Comparison of ENCODE assay signal across 15 mouse cellular contexts in genomic region chr14:78650379-78651095, GRCm38 (mm10).
DNase-seq lines count a peak whose midpoint lies in the region; ATAC-seq lines count a peak whose summit lies in the region.
"Had no signal": no experiment of that assay in that cellular context is flagged by ENCODE, and none has a peak within 500 bp of the region (broad histone marks: within the 10 kb centered on the region; RNA-seq: fewer than 3 reads in every experiment).

No protein-coding gene starts in this region.

- no peaks in the 10 kb centered on the region for H3K4me1 ChIP-seq in hindbrain, embryonic 13.5 days (replicated peaks)
- no peaks in the 10 kb centered on the region for H3K4me1 ChIP-seq in hindbrain, embryonic 11.5 days (replicated peaks; ENCODE audit: control insufficient read depth, insufficient read depth, low read length)
- H3K4me1 ChIP-seq in intestine, embryonic 15.5 days (replicated peaks): peaks cover 6% of the 10 kb centered on the region; the same call in 1 of the 2 replicates

- H3K27me3 ChIP-seq in hindbrain, embryonic 13.5 days: no peaks in the 10 kb centered on the region
- no peaks in the 10 kb centered on the region for H3K27me3 ChIP-seq in hindbrain, embryonic 11.5 days (ENCODE audit: control insufficient read depth, insufficient read depth, low read length)
- H3K27me3 ChIP-seq in intestine, embryonic 15.5 days (replicated peaks): no peaks in the 10 kb centered on the region
- H3K27me3 ChIP-seq: heart, embryonic 15.5 days had no signal

- no peaks in the 10 kb centered on the region for H3K9me3 ChIP-seq in hindbrain, embryonic 13.5 days
- no peaks in the 10 kb centered on the region for H3K9me3 ChIP-seq in hindbrain, embryonic 11.5 days (ENCODE audit: control insufficient read depth, low read length)
- H3K9me3 ChIP-seq in intestine, embryonic 15.5 days: no peaks in the 10 kb centered on the region
- H3K9me3 ChIP-seq: forebrain, embryonic 10.5 days; heart, embryonic 15.5 days had no signal

- peak overlapping the region; percentile 1; the same call in 1 of the 2 replicates for H3K27ac ChIP-seq in hindbrain, embryonic 13.5 days
- H3K27ac ChIP-seq in hindbrain, embryonic 11.5 days (ENCODE audit: low read depth, low read length): no peak overlapping the region
- H3K27ac ChIP-seq in intestine, embryonic 15.5 days: no peak overlapping the region
- H3K27ac ChIP-seq: forebrain, embryonic 10.5 days; heart, embryonic 15.5 days had no signal

- ATAC-seq in hindbrain, embryonic 13.5 days (ENCODE audit: low FRiP score): no peak
- ATAC-seq in hindbrain, embryonic 11.5 days (ENCODE audit: low FRiP score): no peak
- ATAC-seq in intestine, embryonic 15.5 days: no peak
- ATAC-seq: inflammation-experienced regulatory T-cells, adult 6 months had no signal

- no peak for DNase-seq in hindbrain, embryonic 11.5 days (ENCODE audit: low spot score)
- peak; percentile 31 to 36 for DNase-seq in left cerebral cortex, adult 18-20 months (ENCODE audit: low spot score in 2 of 2)
- DNase-seq in left cerebral cortex, adult 8-10 months (ENCODE audit: low spot score in 2 of 2): no peak
- peak; percentile 43 for DNase-seq in 416B (ENCODE audit: low read depth)
- no peak for DNase-seq in testis, postnatal 14 days (ENCODE audit: low spot score)
- no peak for DNase-seq in adrenal gland, postnatal 25 days
- DNase-seq: cerebellum, adult 11-12 months; heart, adult 18-20 months; lung, postnatal 10 days had no signal

- no peak overlapping the region for H3K4me3 ChIP-seq in hindbrain, embryonic 13.5 days
- H3K4me3 ChIP-seq in hindbrain, embryonic 11.5 days (ENCODE audit: low read depth, low read length): no peak overlapping the region
- H3K4me3 ChIP-seq in intestine, embryonic 15.5 days (replicated peaks): no peak overlapping the region
- H3K4me3 ChIP-seq: forebrain, embryonic 10.5 days; heart, embryonic 15.5 days had no signal

- H3K9ac ChIP-seq in hindbrain, embryonic 13.5 days: no peak overlapping the region
- no peak overlapping the region for H3K9ac ChIP-seq in hindbrain, embryonic 11.5 days (ENCODE audit: low read depth, low read length)
- no peak overlapping the region for H3K9ac ChIP-seq in intestine, embryonic 15.5 days
- H3K9ac ChIP-seq: heart, embryonic 15.5 days had no signal

- no peak overlapping the region for H3K4me2 ChIP-seq in hindbrain, embryonic 13.5 days
- no peak overlapping the region for H3K4me2 ChIP-seq in hindbrain, embryonic 11.5 days (replicated peaks; ENCODE audit: low read depth, low read length)
- 0 out of 2 replicates have a peak overlapping the region, but pooled peaks have one; percentile 26 for H3K4me2 ChIP-seq in intestine, embryonic 15.5 days (replicated peaks)
- H3K4me2 ChIP-seq: heart, embryonic 15.5 days; midbrain, embryonic 11.5 days had no signal

- WGBS in hindbrain, embryonic 13.5 days: 80% methylated on average over 9 of the region's 9 CpGs
- WGBS in hindbrain, embryonic 11.5 days: 79% methylated on average over 9 of the region's 9 CpGs
- 39% methylated on average over 9 of the region's 9 CpGs for WGBS in intestine, embryonic 15.5 days

- H3K36me3 ChIP-seq in hindbrain, embryonic 13.5 days: no peaks in the 10 kb centered on the region
- no peaks in the 10 kb centered on the region for H3K36me3 ChIP-seq in hindbrain, embryonic 11.5 days (ENCODE audit: control insufficient read depth, insufficient read depth, low read length)
- H3K36me3 ChIP-seq in intestine, embryonic 15.5 days: no peaks in the 10 kb centered on the region
- H3K36me3 ChIP-seq: forebrain, embryonic 10.5 days; heart, embryonic 15.5 days had no signal

Comparison
In these comparisons a context has a peak if more than half of its experiments do, and no peak if none do; other contexts are left out.
1. DNase-seq: peak in left cerebral cortex, adult 18-20 months (2 of 2) and 416B (single experiment); none in hindbrain, embryonic 11.5 days (single experiment), left cerebral cortex, adult 8-10 months (0 of 2), testis, postnatal 14 days (single experiment) and adrenal gland, postnatal 25 days (single experiment).